Mouse (Mus musculus): ENCODE measurements at regions not wholly inside any gene's neighbourhood (a gene's known extent, or its start where the extent isn't known, plus 50 kb on each side); places are given as distances from the start of the nearest gene placed in this dataset.

DNA sequence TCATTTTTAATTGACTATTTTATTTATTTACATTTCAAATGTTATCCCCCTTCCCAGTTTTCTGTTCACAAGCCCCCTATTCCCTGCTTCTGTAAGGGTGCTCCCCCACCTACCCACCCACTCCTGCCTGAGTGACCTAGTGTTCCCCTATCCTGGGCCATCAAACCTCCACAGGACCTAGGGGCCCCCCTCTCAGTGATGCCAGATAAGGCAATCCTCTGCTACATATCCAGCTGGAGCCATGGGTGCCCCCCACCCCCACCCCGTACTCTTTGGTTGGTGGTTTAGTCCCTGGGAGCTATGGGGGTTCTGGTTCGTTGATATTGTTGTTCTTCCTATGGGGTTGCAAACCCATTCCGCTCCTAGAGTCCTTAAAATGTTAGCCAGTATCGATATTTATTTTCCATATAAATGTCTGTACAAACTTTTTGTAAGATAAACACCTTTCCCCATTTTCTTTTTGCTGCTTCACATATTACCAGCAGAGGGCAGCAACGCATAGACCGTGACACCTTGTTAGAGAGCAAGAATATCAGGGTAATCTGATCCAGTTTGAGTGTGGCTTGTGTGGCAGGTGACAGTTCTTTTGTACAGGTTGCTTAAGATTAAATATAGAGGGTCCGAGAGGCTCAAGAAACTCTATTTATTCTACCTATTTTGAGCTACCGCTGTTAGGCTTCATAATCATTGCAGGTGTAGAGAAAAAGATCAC is 177.2 kb upstream of the Scn7a start:
- ATAC-seq (ENCODE audit: low TSS enrichment): peak; percentile 80

DNA sequence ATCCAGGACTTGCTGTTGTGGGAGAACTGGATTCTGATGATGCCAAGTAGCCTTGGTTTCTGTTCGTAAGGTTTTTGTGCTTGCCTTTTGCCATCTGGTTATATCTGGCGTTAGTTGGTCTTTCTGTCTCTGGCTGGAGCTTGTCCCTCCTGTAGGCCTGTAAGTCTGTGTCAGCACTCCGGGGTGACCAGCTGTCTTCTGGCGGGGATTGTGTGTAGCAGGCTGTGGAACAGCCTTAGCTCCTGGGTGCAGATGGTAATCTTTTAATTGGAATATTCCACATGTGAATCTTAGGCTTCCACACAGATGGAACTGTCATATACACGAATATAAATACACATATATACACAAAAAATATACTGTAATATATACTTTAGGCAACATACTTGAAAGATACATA is 156.5 kb upstream of the Scn7a start:
- no peak for ATAC-seq (ENCODE audit: low TSS enrichment)

DNA sequence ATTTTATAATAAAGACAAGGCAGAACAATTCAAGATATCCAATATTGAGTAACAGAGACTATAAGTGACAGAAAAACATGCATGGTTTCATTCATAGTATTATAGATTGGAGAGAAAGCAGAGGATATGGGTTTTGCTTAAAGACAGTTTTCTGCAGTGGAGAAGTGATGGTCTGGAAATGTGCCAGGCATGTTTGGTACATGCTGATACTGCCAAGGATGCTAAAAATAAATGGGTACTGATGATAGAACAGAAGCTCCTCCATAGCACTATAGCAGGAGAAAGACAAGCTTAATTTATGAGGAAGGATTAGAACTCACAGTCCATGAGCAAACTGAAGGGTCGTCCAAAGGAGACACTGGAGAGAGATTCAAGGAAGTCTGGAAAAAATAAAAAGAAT is 113.3 kb upstream of the Scn7a start:
- ATAC-seq (ENCODE audit: low TSS enrichment): no peak

DNA sequence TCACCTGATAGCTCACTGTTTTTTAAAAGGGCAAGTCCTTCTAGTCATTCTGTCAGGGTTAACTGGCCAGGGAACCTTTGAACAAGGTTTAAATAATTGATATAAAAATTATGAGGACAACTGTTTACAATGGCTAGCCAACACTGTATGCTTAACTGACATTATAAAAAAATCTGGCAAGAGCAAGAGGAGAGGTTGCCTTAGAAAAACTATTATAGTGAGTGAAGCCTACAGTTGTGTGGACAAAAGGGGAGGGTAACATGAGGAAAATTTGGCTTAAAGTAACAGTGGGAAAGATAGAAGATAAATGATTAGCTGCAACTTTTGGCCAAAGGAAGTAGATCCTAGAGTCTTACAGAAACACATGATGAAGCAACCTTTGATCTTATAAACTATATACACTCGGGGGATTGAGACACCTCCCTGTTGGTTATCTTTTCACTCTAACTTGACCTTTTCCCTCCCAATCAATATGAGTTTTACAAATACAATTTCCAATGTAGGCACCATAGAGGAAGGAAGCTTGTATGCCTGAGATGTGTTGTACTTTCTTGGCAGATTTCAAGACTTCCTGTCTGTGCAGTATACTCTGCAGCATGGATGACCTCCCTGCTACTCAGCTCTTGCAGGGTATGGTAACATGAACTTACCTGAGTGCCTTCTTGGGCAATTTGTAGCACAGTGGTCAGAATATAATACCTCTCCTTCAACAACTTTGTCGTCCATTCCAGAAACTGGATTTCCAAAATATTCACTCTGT is 82.9 kb upstream of the Scn7a start:
- no peak for ATAC-seq (ENCODE audit: low TSS enrichment)

Data from frontal cortex, adult (tissue).